Mouse (Mus musculus) mouse embryonic stem cell (cell line): Measurements from ENCODE around the gene Rab43.

Source experiments
- in situ Hi-C, 2 experiments: fragments of 300-500 bp; cut with MboI; formaldehyde crosslinking; loops; 1 replicate in 1 of 2; 3 replicates in 1 of 2; pipeline ENCODE4 v1.14.3; 2019 to 2020; ENCODE audit warnings: low sequenced_read_pairs in 2 of 2, low pct_unique_long_range_greater_than_20kb in 1 of 2, mixed read lengths in 1 of 2; ENCODE audit not compliant: unreplicated experiment in 1 of 2

Rab43 gene

GRCm38 (mm10) chr6:87790779-87791480 lies 21.0 kb downstream of the Rab43 start:
- in situ Hi-C loops, result no loop called here

- in situ Hi-C loops, result no loop called here
Observed at GRCm38 (mm10) chr6:87789791-87790190, 22.2 kb downstream of the Rab43 start.

GRCm38 (mm10) chr6:87788896-87789587 lies 22.9 kb downstream of the Rab43 start:
- in situ Hi-C loops, result no loop called here

- in situ Hi-C loops, result no loop called here
Observed at GRCm38 (mm10) chr6:87788266-87788895, 23.6 kb downstream of the Rab43 start.

- in situ Hi-C loops, result no loop called here
Observed at GRCm38 (mm10) chr6:87787108-87787890, 24.7 kb downstream of the Rab43 start.

GRCm38 (mm10) chr6:87786621-87787020 lies 25.3 kb downstream of the Rab43 start:
- in situ Hi-C loops, result no loop called here

GRCm38 (mm10) chr6:87784033-87784432 lies 27.9 kb downstream of the Rab43 start:
- in situ Hi-C loops, result no loop called here

GRCm38 (mm10) chr6:87780546-87781301 lies 31.2 kb downstream of the Rab43 start:
- in situ Hi-C loops, result no loop called here

GRCm38 (mm10) chr6:87779174-87780165 lies 32.5 kb downstream of the Rab43 start:
- in situ Hi-C loops, result no loop called here

GRCm38 (mm10) chr6:87778294-87779173 lies 33.4 kb downstream of the Rab43 start:
- in situ Hi-C loops, result no loop called here

- in situ Hi-C loops, result no loop called here
Observed at GRCm38 (mm10) chr6:87777842-87778241, 34.1 kb downstream of the Rab43 start, which contains the start of gene Gp9. Gp9 (plus strand) TSS chr6:87778072.

- in situ Hi-C loops, result no loop called here
Observed at GRCm38 (mm10) chr6:87776663-87777062, 35.3 kb downstream of the Rab43 start.

- in situ Hi-C loops, result no loop called here
Observed at GRCm38 (mm10) chr6:87775588-87776245, 36.2 kb downstream of the Rab43 start.

- in situ Hi-C loops, result no loop called here
Observed at GRCm38 (mm10) chr6:87774909-87775308, 37.1 kb downstream of the Rab43 start.

- in situ Hi-C loops, result no loop called here
Observed at GRCm38 (mm10) chr6:87774466-87774865, 37.5 kb downstream of the Rab43 start.

GRCm38 (mm10) chr6:87770626-87771025 lies 41.3 kb downstream of the Rab43 start:
- in situ Hi-C loops, result no loop called here
